16 mouse cellular contexts compared by ENCODE assay signal in genomic region chr2:155354402-155354801, GRCm38 (mm10).
"Had no signal": no experiment of that assay in that cellular context is flagged by ENCODE, and none has a peak within 500 bp of the region (broad histone marks: within the 10 kb centered on the region; RNA-seq: fewer than 3 reads in every experiment).

No protein-coding gene starts in this region.

- H3K9me3 ChIP-seq: limb, embryonic 10.5 days; lung, embryonic 15.5 days; midbrain, embryonic 12.5 days; neural tube, embryonic 15.5 days had no signal

- H3K27ac ChIP-seq: limb, embryonic 10.5 days; lung, embryonic 15.5 days; macrophage; midbrain, embryonic 12.5 days; neural tube, embryonic 15.5 days had no signal

- H3K27me3 ChIP-seq: lung, embryonic 15.5 days; megakaryocyte, embryonic 14.5 days; midbrain, embryonic 12.5 days; neural tube, embryonic 15.5 days had no signal

- H3K4me3 ChIP-seq: limb, embryonic 10.5 days; lung, embryonic 15.5 days; megakaryocyte, embryonic 14.5 days; midbrain, embryonic 12.5 days; neural tube, embryonic 15.5 days had no signal

- H3K9ac ChIP-seq: lung, embryonic 15.5 days; midbrain, embryonic 12.5 days; neural tube, embryonic 15.5 days had no signal

- DNase-seq: kidney, postnatal 10 days; layer of hippocampus, adult 9-11 months; lung, postnatal 14 days; right cerebral cortex, adult 18-20 months; right cerebral cortex, postnatal 25 days; thymus, adult 18-20 months; thymus, postnatal 14 days had no signal

- H3K4me2 ChIP-seq: liver, embryonic 11.5 days; lung, embryonic 15.5 days; midbrain, embryonic 12.5 days; neural tube, embryonic 15.5 days had no signal

- ATAC-seq: intestine, embryonic 16.5 days; midbrain, embryonic 16.5 days had no signal

- H3K36me3 ChIP-seq: lung, embryonic 15.5 days; midbrain, embryonic 12.5 days; neural tube, embryonic 15.5 days had no signal
